Mouse (Mus musculus) spleen, postnatal 36 days (tissue): Measurements from ENCODE around the gene Cadps2.

Experiments
- DNase-seq, 2 experiments: peaks; one replicate each; pipeline ENCODE4 v3.0.0; 2022; ENCODE audit warnings: low spot score in 2 of 2, mixed read lengths in 1 of 2

The Cadps2 gene

DNA sequence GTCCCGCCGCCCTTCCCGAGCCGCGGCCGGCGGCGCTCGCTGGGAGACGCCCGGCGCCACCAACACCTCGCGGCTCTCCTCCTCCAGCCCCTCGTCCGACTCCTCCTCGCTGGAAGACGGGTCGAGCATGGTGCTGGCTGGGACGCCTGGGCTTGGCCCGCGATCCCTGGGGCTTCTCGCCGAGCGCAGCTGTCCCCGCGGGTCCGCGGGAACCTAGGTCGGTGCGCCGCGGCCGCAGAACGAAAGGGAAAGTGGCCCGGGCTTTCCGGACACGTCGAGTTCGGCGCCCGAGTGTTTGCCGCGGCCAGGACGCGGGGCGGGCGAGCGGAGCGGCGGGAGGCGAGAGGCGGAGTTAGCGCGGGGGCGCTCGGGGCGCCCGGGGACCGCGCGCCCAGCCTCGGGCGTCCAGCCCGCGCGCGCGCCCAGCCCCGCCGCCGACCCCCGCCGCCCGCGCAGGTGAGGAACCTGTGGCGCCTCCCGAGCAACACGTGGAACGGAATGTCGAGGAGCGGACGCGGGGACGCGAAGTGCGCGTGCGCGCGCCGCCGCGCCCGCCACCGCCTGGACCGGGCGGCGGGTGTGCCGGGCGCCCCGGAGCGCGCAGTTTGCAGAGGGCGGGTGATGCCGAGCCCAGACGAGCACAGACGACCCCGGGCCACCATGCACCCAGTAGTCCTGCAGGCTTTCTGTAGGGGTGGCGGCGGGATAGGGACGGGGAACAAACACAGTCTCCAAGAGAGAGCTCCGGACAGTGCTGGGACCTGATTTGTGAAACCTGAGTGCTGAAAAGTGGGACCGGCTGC is at the start of gene Cadps2:
Gene Cadps2, minus strand, starts transcription at position 413 of the 803 bp plus-strand sequence.
- DNase-seq: no peak

DNA sequence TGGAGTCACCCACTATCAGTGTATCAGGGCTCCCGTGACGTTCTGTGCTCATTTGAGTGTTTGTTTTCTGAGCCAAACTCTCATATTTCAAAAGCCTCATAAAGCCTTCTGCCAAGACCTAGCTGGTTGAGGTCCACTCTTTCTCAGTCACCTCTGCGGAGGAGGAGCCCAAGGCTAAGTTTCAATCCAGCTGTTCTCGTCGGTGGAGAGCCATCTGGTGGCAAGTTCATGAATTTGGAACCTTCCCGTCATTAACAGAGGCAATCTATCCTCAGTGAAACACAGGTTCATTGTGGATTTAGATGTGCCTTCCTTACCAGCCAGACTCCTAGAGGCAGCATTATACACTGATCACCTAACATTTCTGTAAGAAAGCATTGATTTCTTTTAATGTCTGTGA is 47.2 kb upstream of the Cadps2 start:
- no peak for DNase-seq

DNA sequence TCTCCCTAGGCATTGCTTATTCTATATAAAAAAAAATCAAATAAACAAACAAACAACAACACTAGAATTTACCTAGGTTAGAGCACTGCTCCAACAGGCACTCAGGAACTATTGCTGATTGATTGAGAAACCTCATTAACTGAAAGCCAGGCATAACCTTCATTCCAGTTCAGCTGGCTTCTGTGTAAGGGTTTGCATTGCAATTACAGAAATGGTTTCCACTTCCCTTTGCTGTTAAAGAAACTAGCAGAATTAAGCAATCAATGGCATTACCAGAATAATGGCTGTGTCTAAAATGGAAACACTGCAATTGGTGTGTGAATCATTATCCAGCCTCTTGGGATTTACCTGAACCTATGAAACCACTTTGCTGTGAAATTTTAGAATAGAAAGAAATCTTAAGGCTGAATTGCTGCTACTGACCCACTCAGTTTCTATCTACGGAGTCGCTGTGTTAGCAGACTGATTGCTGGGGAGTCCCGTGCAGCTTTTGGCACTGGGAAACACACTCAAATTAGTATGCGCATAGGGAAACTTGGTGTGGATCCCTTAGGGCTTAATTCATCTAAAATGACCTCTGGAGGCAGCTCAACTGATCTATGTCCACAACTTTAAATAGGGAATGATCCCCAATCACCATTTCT is 37.7 kb upstream of the Cadps2 start:
- no peak for DNase-seq

DNA sequence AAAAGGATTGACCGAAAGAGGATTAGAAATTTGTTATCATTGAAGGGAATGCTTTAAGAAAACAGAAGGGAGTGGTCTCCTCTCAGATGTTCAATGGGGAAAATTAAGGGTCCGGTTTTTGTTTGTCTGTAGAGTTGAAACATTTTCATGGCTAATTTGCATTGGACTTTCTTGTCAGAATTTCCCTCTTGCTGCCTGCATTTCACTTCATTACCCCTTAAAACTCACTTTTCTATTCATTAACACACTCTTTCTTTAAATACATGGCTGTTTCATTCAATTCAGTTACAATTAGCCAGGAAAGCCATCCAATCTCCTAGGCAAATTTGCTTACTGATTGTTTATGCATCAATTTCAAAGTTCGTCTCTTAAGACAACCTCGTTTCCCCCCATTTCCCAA is 37.1 kb upstream of the Cadps2 start:
- no peak for DNase-seq

DNA sequence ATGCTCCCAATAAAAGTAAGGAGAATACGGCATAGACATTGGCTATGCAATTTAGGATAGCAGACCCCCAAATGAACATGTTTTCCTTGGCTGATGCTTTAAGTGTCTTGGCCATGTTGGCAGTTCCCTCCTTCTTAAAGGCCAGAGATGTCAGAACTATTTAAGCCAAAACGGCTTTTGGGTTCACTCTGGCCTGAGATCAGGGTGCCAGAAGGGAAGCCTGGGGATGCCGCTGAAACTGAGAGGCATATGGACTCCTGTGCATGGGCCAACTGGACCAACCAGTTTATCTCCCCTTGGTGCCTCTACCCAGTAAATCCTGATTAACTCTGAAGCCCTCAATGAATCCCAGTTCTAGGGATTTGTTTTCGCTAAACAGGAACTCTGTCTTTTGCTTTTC is 34.6 kb upstream of the Cadps2 start:
- no peak for DNase-seq

DNA sequence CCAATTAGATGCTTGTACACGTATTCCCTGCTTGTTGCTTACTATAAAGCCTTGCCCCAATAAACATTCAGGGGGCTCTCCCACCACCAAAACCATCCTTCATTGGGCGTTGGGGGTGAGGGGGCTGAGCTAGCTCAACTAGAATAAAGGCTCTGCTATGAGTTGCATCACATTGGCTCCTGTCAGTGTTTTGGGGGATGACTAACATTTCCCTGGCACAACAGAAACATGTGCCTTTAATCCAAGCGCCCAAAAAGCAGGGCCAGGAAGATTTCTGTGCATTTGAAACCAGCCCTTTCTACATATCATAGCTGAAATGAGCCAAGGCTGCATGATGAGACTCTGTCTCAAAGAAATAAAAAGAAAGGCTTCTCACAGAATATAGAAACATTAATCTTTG is 34.0 kb upstream of the Cadps2 start:
- DNase-seq: no peak

DNA sequence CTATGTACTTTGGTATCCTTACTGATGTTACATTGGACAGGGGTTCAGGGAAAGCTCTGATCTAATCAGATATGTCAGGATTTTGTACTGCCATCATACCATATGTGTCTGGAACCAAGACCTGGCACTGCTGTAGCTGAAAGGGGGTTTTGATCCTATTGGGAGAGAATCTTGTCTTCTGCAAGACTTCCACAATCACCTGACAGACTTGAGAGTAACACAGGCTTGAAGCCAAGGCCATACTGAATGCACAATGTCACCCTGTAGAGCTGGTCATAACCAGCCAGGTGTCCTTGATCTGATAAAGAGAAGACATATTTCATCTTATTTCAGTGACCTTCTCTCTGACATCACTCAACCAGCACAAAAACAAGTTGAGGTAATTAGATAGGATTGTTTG is 30.8 kb upstream of the Cadps2 start:
- no peak for DNase-seq

DNA sequence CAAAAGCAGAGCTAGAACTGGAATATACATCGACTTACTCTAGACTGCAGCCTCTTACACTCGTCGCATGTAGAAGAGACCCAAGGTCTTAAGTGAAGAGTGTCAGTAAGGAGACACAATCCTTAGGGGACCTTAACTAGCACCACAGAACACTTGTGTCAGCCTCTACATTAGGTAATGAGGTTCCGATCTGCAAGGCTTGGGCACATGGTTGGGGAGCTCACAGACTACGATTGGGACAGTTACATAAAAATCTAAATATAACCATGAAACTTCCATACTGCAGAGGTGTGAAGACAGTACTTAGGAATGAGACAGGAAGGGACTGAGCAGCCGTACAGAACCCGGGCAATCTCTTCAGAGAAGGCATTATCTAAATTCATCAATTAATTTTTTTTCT is 27.1 kb upstream of the Cadps2 start:
- DNase-seq: no peak

DNA sequence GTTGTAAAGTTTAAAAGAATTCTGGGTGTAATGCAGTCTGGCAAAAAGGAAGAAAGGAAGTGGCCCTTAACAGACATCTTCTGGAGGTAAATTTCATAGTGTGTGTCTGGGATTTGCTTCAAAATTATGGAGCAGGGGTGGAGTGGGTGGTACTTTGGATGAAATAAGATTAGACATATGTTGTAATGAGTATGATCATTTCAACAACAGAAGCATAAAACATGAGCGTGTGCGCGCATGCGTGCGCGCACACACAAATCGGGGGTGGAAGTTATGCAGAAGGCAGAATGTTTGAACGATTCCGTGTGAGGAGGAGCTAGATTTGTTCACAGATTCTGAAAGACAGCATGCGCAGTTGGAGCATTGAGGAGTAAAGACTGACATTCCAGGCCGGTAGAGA is 14.2 kb upstream of the Cadps2 start:
- DNase-seq: no peak

DNA sequence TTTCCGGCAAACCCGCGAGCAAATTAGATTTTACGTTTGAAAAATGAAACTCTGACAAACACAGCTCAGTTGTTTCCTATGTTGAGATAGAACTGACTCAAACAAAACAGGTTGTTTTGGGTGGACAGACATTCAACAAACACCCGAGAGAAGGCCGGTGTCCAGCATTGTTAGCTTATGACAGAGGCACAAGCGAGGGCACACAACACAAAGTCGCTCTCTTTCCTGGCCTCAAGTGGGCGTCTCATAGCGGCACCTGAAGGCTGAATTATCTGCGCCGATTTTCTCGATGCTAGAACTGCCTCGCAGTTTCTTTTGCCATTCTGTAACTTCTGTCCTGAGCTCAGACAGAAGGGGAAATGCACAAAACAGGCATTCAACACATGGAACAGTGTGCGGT is 780 bp upstream of the Cadps2 start:
- DNase-seq: no peak

DNA sequence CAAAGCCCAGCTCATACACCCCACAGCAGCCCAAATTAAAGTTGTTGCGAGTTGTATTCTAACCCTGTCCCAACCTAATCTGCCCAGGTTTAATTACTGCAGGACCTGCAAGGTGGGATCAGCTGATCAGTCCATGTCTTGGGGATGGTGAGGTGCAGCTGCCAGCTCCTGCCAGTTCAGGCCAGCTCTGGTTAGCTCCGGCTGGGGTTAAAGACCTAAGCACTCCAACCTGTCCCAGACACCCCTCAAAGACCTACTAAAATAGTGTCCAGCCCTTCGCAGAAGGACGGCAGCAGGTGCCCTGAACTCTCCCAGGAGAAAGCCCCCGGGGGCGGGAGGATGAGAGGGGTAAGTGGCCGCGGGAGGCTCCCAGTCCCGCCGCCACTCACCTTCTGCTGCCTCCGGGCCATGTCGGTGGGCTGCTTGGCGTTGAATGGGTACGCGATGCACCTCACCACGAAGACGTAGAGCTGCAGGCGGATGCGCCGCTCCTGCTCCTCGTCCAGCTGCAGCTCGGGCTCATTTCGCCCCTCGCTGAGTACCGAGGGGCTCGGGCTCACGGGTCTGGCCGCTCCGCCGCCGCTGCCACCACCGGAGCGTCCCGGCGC is 716 bp downstream of the Cadps2 start:
- DNase-seq: no peak

DNA sequence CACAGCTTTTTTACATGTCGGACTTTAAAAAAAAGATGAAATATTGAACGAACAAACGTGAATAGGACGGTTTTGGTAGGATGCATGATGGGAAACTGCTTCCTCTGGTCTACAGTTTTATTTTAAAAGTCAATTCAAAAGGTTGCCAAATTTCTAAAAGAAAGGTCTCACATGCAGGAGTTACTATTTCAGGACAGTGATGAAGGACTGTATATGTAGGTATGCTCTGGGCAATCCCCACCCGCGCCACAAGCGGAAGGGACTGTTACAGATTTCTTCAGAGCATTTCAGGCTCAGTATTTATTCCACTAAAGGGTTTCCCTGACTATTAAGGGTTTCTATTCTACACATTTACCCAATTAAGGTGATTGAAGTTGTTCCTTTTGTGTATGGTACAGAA is 1.6 kb downstream of the Cadps2 start:
- DNase-seq: no peak

DNA sequence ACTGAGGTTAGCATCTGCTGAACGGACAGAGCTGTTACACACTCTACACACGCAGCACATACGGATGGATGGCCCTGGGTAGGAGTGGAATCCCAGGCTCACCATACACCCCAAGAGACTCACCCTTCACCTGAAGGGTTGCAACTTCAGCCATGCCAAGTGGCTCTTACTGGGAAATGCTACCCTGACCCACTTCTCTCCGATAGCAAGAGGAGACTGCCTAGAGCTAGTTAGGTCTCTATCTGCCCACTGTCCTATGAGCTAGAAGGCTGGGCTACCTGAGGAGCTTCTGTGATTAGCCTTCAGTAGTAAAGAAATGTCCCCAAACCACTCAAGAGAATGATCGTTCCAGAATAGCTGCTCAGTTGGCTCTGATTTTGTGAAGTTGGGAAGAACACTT is 2.1 kb downstream of the Cadps2 start:
- no peak for DNase-seq

DNA sequence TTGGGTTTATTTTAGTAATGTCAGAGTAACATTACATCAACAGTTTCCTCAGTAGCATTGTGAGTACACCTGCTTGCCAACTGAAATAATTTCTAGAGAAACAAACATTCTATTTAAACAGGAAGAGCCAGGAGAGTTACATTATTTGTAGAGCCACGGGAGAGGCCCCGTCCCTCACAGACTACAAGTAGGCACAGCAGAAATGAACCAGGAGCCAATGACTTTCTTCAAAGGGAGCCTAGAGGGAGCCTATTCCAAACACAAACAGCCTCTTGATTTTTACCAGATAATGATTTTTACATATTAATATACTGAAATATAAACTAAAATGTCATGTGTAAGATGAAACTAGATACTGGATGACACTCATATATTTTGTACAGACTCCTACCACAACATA is 2.5 kb downstream of the Cadps2 start:
- DNase-seq: no peak

DNA sequence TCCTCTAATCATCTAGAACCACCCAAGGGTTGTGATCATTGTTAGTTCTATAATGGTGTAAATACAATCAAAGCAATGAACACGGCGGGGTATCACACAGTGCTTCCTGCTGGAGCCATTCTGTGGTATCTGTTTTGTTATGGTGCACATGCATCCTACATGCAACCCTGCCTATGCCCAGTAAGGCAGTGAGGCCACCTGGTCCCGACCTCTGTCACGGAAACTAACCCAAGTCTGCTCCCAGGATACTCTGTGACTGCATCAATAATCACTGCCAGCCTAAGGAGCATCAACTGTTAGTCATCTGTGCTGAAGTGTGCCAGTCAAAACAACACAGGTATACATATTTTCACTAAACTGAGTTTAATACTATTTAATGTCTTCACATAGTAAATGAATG is 3.7 kb downstream of the Cadps2 start:
- no peak for DNase-seq

DNA sequence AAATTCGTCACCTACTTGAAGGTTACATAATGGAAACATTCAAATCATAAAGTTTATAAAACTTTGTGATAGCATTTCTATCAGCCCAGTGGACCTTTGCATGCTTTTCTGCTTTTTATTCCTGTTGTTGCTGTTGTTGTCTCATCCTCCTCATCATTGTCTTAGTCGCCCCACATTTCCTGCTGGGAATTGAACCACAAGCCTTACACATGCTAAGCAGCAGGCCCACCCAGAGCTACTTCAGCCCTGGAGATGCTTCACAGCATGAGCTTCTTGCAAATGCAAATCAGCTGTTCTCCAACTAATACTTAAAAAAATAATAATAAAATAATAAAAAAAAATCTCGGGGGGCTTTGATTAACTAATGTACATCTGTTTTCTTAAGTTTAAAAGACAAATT is 8.5 kb downstream of the Cadps2 start:
- DNase-seq: no peak

DNA sequence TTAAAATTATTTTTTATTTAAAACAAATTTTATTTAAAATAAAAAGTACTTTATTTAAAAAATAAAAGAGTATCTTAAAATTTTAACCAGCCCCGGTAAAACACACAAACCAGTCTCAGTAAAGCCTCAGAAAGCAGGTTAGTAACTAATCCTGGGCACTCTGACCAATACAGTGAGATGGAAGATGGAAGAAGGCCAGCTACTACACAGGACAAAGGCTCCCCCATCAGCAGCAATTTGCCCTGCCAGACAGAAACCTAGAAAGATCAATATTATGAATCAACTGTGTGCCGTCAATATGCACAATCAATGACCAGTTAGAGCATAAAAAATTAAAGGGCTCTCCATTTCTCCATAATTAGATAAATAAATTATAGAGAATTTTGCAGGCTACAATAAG is 9.9 kb downstream of the Cadps2 start:
- DNase-seq: no peak

DNA sequence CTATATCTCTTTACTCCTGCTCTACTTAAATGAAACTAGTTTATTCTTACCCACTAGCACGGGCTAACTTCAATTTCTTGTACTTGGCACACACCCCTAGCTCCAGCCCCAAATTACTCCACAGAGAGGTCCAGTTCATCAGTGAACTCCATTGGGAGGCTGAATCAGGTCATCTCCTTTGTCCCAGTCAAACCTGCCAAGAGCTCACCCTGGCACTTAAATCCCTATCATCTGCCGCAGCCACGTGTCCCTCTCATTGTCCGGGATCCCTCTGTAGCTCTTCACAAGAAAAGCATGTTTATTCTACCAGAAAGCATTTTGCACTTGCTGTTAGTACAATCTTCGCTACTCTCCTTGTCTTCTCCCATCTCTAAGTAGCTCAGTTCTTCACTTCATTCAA is 17.4 kb downstream of the Cadps2 start:
- DNase-seq: no peak

DNA sequence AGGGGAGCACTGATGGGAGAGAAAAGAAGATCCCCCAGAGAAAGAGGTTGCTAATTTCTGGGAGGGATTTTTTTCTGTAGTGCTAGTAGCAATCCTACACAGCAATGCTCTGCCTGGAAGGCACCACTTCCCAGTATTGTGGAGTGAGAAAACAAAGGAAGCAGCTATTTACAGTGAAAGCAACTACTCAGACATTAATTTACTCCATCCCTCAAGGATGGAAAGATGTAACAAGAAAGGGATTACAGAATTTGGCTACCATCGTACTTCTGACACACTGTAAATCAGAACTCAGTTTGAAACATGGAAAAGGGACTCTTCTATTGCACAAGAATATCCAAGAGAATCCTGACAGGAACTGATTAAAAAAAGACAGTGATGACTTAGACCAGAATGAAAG is 29.1 kb downstream of the Cadps2 start:
- no peak for DNase-seq

DNA sequence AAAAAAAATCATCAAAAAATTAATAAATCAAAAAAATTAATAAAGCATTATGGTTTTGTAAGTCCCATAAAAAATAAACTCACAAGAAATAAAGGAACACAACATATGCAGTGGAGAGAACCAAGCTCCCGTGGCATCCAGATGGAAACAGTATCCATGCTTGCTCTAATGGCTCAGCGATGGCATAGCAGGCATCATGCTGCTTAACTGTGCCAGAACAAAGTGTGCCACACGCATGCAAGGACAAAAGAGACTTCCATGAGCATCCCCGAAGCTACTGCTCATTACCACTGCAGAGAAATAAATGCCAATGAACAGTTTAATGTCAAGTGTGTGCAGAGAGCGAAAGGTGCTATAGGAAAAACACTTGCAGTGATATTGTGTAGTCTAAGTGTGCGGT is 29.9 kb downstream of the Cadps2 start:
- no peak for DNase-seq

DNA sequence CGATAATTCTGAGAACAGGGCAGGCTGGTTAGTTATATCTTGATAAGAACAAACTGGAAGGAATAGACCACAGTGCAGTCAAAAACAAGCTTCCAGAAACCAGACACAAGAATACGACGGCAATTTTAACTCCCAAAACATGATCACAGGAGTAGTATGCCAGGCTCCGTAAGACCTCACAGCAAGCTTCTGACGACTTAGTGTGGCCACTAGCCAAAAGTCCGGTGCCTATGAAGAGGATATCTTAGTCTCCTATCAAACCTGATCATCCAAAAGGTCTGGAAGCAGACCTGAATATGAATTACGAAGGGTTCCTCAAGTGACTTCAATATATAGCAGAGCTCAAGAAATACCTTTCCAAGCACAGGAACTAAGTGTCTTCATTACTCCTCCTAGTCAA is 33.9 kb downstream of the Cadps2 start:
- no peak for DNase-seq

DNA sequence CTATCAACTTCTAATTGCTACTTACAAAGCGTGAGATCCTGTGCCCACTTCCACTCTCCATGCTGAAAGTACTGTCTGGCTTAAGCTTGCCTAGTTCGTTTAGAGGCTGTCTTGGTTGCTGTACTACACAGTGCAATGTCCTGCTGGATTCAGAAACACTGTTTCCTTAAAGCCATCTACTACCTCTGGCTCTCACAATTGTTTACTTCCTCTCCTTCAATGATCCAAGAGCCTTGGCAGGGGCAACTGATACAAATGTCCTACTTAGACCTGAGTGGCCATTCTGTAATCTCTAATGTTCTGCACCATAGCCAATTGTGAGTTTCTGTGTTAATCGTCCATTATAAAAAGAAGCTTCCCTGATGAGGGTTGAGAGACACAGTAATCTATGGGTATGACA is 47.4 kb downstream of the Cadps2 start:
- no peak for DNase-seq

DNA sequence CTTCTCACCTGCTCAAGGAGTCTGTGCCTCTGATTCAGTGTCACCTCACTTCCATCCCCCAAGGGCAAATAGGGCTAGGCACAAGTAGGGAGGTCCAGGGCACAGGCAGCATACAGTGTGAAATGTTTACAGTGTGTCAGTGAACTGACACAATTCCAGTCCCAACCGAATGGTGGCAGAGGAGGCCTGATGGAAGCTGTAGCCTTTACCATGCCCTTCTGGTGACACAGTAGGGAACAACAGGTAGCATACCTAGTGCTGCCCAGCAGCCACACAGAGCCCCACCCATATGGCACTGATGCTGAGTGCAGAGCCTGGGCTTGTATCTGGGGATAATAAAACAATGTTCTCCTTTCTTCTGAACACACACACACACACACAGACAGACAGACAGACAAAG is 61.6 kb downstream of the Cadps2 start:
- DNase-seq: no peak
